Mouse (Mus musculus) liver, embryonic 13.5 days (tissue): Measurements from ENCODE around the gene Henmt1. TPM values are rescaled to one million over a fixed set of nuclear protein-coding genes. Genes with fewer than 3 reads are reported as not detected.

Experiments
- ATAC-seq: fragments of 200-750 bp; cut with Nextera tagmentation; 2 replicates; pipeline ENCODE4 v1.8.0; 2017; ENCODE audit warnings: low read depth, mild to moderate bottlenecking, moderate number of reproducible peaks, moderate library complexity
- DNase-seq: peaks from one replicate; pipeline ENCODE4 v3.0.0; 2022
- H3K27ac ChIP-seq: fragments of 300-500 bp; sonication (generic); 2 replicates; pipeline ENCODE4 v1.5.1; 2015; ENCODE audit warnings: moderate library complexity, mild to moderate bottlenecking, inconsistent platforms
- H3K27me3 ChIP-seq: fragments of 300-500 bp; sonication (generic); 2 replicates; pipeline ENCODE4 v1.6.1; 2015; ENCODE audit warnings: mild to moderate bottlenecking, inconsistent platforms
- H3K36me3 ChIP-seq: fragments of 300-500 bp; sonication (generic); 2 replicates; pipeline ENCODE4 v1.6.1; 2015; ENCODE audit warnings: mild to moderate bottlenecking, inconsistent platforms
- H3K4me1 ChIP-seq: fragments of 300-500 bp; sonication (generic); replicated peaks from 2 replicates; pipeline ENCODE4 v1.6.1; 2015; ENCODE audit warnings: inconsistent platforms
- H3K4me2 ChIP-seq: fragments of 300-500 bp; sonication (generic); 2 replicates; pipeline ENCODE4 v1.6.1; 2015; ENCODE audit warnings: inconsistent platforms, mild to moderate bottlenecking, moderate library complexity
- H3K4me3 ChIP-seq: fragments of 300-500 bp; sonication (generic); replicated peaks from 2 replicates; pipeline ENCODE4 v1.5.1; 2015; ENCODE audit warnings: mild to moderate bottlenecking, inconsistent platforms
- H3K9ac ChIP-seq: fragments of 300-500 bp; sonication (generic); 2 replicates; pipeline ENCODE4 v1.6.1; 2015; ENCODE audit warnings: mild to moderate bottlenecking, inconsistent platforms
- H3K9me3 ChIP-seq: fragments of 300-500 bp; sonication (generic); replicated peaks from 2 replicates; pipeline ENCODE4 v1.6.1; 2016; ENCODE audit warnings: inconsistent platforms
- WGBS: fragments of 180-500 bp; shearing (Covaris S2); methylation state at CpG from one replicate; pipeline ENCODE4 v1.1.7; 2015; ENCODE audit not compliant: insufficient replicate concordance; 5-methylcytosine and 5-hydroxymethylcytosine counted together
- polyA plus RNA-seq: library from polyadenylated mRNA; unstranded; fragments of >200 nt; fragmentation: Nextera tagmentation; extraction: Ambion mirVana; gene quantifications from 2 replicates; pipeline ENCODE4 v1.2.1, GENCODE M21; 2015

Gene Henmt1
- polyA plus RNA-seq = 0.08 TPM in 1 of 2 replicates, not detected in the other

DNA sequence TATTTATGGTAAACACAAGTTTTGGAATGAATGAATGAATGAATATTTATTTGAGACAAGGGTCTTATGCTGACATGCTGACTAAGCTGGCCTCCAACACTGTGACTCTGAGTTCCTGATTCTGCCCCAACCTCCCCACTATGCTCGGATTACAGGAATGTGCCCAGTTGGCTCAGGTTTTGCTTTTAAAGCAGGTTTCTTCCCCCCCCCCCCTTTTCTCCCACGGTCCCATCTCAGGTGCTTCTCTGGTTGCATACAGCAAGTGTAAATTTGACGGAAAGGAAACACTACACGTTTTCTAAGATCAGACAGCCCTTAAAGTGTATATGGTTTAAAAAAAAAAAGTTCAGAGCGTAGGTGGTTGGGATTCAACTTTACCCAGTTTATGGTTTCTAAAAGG is at the start of gene Henmt1:
Gene Henmt1, plus strand, starts transcription at position 301 of the 400 bp plus-strand sequence.
- DNase-seq (no peak), ATAC-seq (no peak)
- Histone ChIP-seq H3K36me3 (no peaks in the 10 kb centered on the region), H3K9me3 (no peaks in the 10 kb centered on the region), H3K4me1 (0 out of 2 replicates have a peak, but pooled peaks cover 6% of the 10 kb centered on the region), H3K9ac (no peak within 1 kb of the TSS), H3K27me3 (no peaks in the 10 kb centered on the region), H3K27ac (no peak within 1 kb of the TSS), H3K4me2 (peak within 1 kb of the TSS; percentile 53), H3K4me3 (peak within 1 kb of the TSS; percentile 25; the same call in 1 of the 2 replicates)
- WGBS = 73% methylated on average over 5 of the region's 5 CpGs

GRCm38 (mm10) chr3:108889908-108890307 is 49.8 kb upstream of the Henmt1 start, which contains the start of gene Fndc7:
Gene Fndc7, minus strand, starts transcription at chr3:108890008.
- Histone ChIP-seq H3K27me3 (no peaks in the 10 kb centered on the region), H3K4me1 (peaks cover 19% of the 10 kb centered on the region), H3K9ac (no peak within 1 kb of the TSS), H3K4me2 (no peak within 1 kb of the TSS), H3K9me3 (no peaks in the 10 kb centered on the region), H3K4me3 (no peak within 1 kb of the TSS), H3K27ac (no peak within 1 kb of the TSS), H3K36me3 (no peaks in the 10 kb centered on the region)
- ATAC-seq (no peak), DNase-seq (no peak)
- 70% methylated on average over 1 of the region's 1 CpGs for WGBS

DNA sequence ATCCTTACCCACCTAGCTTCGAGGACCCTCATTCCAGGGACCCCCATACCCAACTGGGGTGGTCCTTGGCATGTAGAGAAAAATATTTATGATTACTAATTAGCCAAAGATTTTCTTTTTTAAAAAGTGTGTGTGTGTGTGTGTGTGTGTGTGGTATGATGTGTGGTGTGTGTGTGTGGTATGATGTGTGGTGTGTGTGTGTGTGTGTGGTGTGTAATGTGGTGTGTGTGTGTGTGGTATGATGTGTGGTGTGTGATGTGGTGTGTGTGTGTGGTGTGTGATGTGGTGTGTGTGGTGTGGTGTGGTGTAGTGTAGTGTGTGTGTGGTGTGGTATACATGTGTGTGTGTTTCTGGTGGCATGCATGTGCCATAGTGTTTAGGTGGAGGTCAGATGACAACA is 47.6 kb upstream of the Henmt1 start:
- H3K4me1 ChIP-seq = no peaks in the 10 kb centered on the region
- ATAC-seq (no peak), DNase-seq (no peak)
- WGBS = 38% methylated on average over 1 of the region's 1 CpGs
- no peak overlapping the region for H3K4me2 ChIP-seq
- H3K9ac ChIP-seq = no peak overlapping the region
- no peaks in the 10 kb centered on the region for H3K27me3 ChIP-seq
- H3K9me3 ChIP-seq = no peaks in the 10 kb centered on the region
- H3K36me3 ChIP-seq = no peaks in the 10 kb centered on the region
- no peak overlapping the region for H3K27ac ChIP-seq
- no peak overlapping the region for H3K4me3 ChIP-seq

- no peak overlapping the region for H3K9ac ChIP-seq
- no peaks in the 10 kb centered on the region for H3K9me3 ChIP-seq
- H3K36me3 ChIP-seq = no peaks in the 10 kb centered on the region
- 46% methylated on average over 4 of the region's 4 CpGs for WGBS
- no peak overlapping the region for H3K4me3 ChIP-seq
- ATAC-seq = no peak
- no peaks in the 10 kb centered on the region for H3K4me1 ChIP-seq
- H3K27ac ChIP-seq = no peak overlapping the region
- no peak for DNase-seq
- no peak overlapping the region for H3K4me2 ChIP-seq
- H3K27me3 ChIP-seq = no peaks in the 10 kb centered on the region
Observed at GRCm38 (mm10) chr3:108892914-108893313, 46.8 kb upstream of the Henmt1 start.

GRCm38 (mm10) chr3:108898640-108899039 is 41.0 kb upstream of the Henmt1 start:
- Histone ChIP-seq H3K4me2 (no peak overlapping the region), H3K27ac (no peak overlapping the region), H3K36me3 (peaks cover 21% of the 10 kb centered on the region), H3K9me3 (no peaks in the 10 kb centered on the region), H3K27me3 (no peaks in the 10 kb centered on the region), H3K9ac (no peak overlapping the region), H3K4me1 (peaks cover 1% of the 10 kb centered on the region), H3K4me3 (no peak overlapping the region)
- WGBS = 83% methylated on average over 4 of the region's 4 CpGs
- ATAC-seq (no peak), DNase-seq (no peak)

DNA sequence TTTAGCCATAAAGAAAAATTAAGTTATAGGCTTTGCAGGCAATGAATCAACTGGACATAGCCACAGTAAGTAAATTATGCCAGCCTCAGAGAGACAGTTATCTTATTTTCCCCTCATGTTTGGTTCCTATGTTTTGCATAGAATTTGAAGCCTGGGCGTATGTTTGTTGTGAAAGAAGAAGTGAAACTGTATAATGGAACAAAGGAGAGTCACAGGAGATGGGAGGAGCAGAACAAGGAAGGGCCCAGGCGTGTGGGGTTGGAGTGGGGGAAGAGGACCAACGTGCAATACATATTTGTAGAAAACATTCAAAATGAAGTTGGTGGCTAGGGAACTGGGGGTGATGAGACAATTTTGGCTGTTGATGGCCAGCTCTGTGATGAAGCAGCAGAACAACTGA is 39.5 kb upstream of the Henmt1 start:
- no peaks in the 10 kb centered on the region for H3K27me3 ChIP-seq
- ATAC-seq (no peak), DNase-seq (no peak)
- no peak overlapping the region for H3K4me3 ChIP-seq
- H3K4me2 ChIP-seq = no peak overlapping the region
- H3K9me3 ChIP-seq = no peaks in the 10 kb centered on the region
- peaks cover 6% of the 10 kb centered on the region for H3K4me1 ChIP-seq
- peaks cover 36% of the 10 kb centered on the region for H3K36me3 ChIP-seq
- H3K9ac ChIP-seq = no peak overlapping the region
- WGBS = 59% methylated on average over 3 of the region's 3 CpGs
- H3K27ac ChIP-seq = no peak overlapping the region

- WGBS = 78% methylated on average over 5 of the region's 5 CpGs
- no peak overlapping the region for H3K27ac ChIP-seq
Observed at GRCm38 (mm10) chr3:108900681-108901080, 39.0 kb upstream of the Henmt1 start.

DNA sequence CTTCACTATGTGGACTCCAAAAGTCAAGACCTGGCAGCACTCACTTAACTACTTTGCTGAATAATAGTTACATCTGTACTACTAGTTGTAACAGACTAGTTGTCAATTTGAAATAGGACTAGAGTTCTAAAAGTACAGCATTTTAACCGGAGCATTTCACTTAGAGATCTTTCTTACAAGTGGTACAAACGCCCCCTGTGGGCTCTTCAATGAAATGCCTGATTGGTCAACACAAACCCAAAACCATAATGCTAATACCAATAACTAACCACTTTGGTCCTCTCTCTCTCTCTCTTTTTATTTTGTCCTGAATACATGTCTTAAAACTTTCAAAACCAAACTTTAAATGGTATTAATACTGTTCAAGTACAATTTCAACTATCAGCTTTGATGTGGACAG is 37.6 kb upstream of the Henmt1 start:
- H3K4me3 ChIP-seq = no peak overlapping the region
- no peak overlapping the region for H3K4me2 ChIP-seq
- no peaks in the 10 kb centered on the region for H3K9me3 ChIP-seq
- DNase-seq = no peak
- peaks cover 53% of the 10 kb centered on the region for H3K36me3 ChIP-seq
- H3K4me1 ChIP-seq = peaks cover 7% of the 10 kb centered on the region
- H3K27ac ChIP-seq = no peak overlapping the region
- no peaks in the 10 kb centered on the region for H3K27me3 ChIP-seq
- no peak for ATAC-seq
- 48% methylated on average over 2 of the region's 2 CpGs for WGBS
- H3K9ac ChIP-seq = no peak overlapping the region

More at GRCm38 (mm10) chr3:108900681-108901080, 39.0 kb upstream of the Henmt1 start:
- ATAC-seq (no peak), DNase-seq (no peak)
- H3K9me3 ChIP-seq = no peaks in the 10 kb centered on the region
- H3K4me3 ChIP-seq = no peak overlapping the region
- peaks cover 41% of the 10 kb centered on the region for H3K36me3 ChIP-seq
- no peak overlapping the region for H3K4me2 ChIP-seq
- H3K4me1 ChIP-seq = peaks cover 6% of the 10 kb centered on the region
- no peaks in the 10 kb centered on the region for H3K27me3 ChIP-seq
- H3K9ac ChIP-seq = no peak overlapping the region

DNA sequence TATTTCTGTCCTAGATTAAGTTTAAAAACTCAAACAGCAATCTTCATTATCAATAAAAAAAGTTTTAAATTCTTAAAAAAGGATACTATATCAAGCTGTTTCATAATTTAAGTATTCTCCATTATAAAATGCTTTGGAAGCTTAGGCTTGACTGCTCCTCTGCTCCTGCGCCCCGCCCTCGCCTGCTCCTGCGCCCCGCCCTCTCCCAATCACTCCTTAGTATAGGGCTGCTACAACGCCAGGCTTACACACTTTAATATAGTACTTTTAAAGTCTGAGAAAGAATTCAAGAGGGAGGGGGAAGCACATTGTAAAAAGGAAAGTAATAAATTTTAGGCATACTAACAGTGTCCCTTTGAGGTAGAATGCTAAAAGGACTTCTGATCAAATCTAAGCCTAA is 36.7 kb upstream of the Henmt1 start:
- Histone ChIP-seq H3K9me3 (no peaks in the 10 kb centered on the region), H3K27me3 (no peaks in the 10 kb centered on the region), H3K27ac (no peak overlapping the region), H3K4me3 (no peak overlapping the region), H3K4me2 (no peak overlapping the region), H3K4me1 (peaks cover 11% of the 10 kb centered on the region), H3K36me3 (peaks cover 62% of the 10 kb centered on the region), H3K9ac (no peak overlapping the region)
- 65% methylated on average over 6 of the region's 6 CpGs for WGBS
- DNase-seq = no peak
- ATAC-seq = peak; percentile 74

DNA sequence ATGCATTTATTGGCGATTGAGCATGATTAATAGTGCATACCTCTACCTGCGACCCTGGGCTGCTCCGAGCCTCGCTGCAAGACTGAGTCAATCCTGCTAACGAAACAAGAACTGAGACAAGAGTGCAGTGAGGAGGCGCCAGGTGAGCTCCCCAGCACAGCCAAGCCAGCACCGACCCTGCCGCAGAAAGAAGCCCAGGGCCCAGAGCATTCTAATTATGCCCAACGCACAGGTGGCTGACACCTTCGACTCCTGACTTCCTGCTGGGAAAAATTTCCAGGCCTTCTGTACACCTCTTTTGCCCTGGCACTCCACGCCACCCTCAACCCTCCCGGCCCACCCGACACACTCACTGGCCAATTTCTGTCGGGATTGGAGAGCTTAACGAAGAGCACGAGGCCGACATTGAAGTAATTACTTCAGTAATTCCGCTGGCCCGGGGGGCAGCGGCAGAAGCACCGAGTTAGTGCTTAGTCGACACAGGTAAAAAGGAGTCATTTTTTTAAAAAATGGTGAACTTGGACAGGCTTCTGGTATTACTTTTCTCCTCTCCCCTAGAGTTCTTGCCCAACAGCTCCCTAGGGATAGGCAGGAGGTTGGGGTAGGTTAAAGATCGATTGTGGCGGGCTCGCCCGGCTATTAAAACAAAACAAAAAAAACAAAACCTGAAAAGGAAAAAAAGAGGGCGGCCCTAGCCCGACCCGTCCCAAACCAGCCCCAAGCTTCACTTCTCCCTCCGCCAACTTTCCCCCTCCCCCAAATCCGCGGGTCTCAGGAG is 29.2 kb upstream of the Henmt1 start:
- ATAC-seq (no peak), DNase-seq (no peak)
- under 1% methylated on average over 32 of the region's 32 CpGs for WGBS
- Histone ChIP-seq H3K27ac (peak overlapping the region; percentile 97), H3K4me1 (peaks cover 33% of the 10 kb centered on the region), H3K4me3 (peak overlapping the region; percentile 77), H3K9me3 (no peaks in the 10 kb centered on the region), H3K9ac (peak overlapping the region; percentile 91), H3K27me3 (no peaks in the 10 kb centered on the region), H3K36me3 (peaks cover 29% of the 10 kb centered on the region), H3K4me2 (peak overlapping the region; percentile 86)

DNA sequence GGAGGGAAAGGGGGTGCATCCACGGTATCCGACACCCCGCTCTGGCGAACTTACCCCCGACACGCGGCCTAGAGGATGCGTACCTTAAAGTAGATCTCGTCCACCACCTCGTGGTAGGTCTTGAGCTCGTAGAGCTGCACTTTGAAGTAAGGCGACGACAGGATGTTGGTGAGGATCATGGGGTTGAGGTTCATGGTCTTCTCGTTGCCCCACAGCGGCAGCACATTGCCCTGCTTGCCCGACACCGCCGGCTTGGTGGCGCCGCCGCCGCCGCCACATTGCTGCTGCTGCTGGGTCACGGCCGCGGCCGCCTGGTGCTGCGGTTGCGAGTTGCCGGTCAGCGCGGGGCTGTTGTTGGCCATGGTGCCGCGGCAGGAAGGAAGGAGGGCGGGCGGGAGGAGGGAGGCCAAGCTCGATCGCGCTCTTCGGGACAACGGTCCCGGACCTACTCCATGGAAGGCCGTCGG is 28.6 kb upstream of the Henmt1 start:
- WGBS = under 1% methylated on average over 41 of the region's 44 CpGs
- H3K4me3 ChIP-seq = peak overlapping the region; percentile 77
- H3K9me3 ChIP-seq = no peaks in the 10 kb centered on the region
- peak overlapping the region; percentile 97 for H3K27ac ChIP-seq
- peak; percentile 86 for ATAC-seq
- H3K4me2 ChIP-seq = peak overlapping the region; percentile 86
- peaks cover 34% of the 10 kb centered on the region for H3K4me1 ChIP-seq
- peaks cover 24% of the 10 kb centered on the region for H3K36me3 ChIP-seq
- H3K27me3 ChIP-seq = no peaks in the 10 kb centered on the region
- DNase-seq = peak; percentile 47
- H3K9ac ChIP-seq = peak overlapping the region; percentile 91
